Mouse (Mus musculus) heart, embryonic 15.5 days (tissue): ENCODE data around the gene Dlgap4. TPM values are rescaled to one million over a fixed set of nuclear protein-coding genes. Genes with fewer than 3 reads are reported as not detected.

Experiments
- ATAC-seq: fragments of 200-750 bp; cut with Nextera tagmentation; replicated peaks from 2 replicates; pipeline ENCODE4 v1.8.0; 2017; ENCODE audit warnings: low read depth, moderate TSS enrichment; ENCODE audit not compliant: insufficient number of reproducible peaks, insufficient read depth, low FRiP score
- H3K27ac ChIP-seq: fragments of 300-500 bp; sonication (generic); 2 replicates; pipeline ENCODE4 v1.5.1; 2015; ENCODE audit warnings: mild to moderate bottlenecking, inconsistent platforms
- H3K27me3 ChIP-seq: fragments of 300-500 bp; sonication (generic); 2 replicates; pipeline ENCODE4 v1.6.1; 2015; ENCODE audit warnings: inconsistent platforms
- H3K36me3 ChIP-seq: fragments of 300-500 bp; sonication (generic); 2 replicates; pipeline ENCODE4 v1.6.1; 2015; ENCODE audit warnings: mild to moderate bottlenecking, inconsistent platforms
- H3K4me1 ChIP-seq: fragments of 300-500 bp; sonication (generic); replicated peaks from 2 replicates; pipeline ENCODE4 v1.6.1; 2015; ENCODE audit warnings: inconsistent platforms
- H3K4me2 ChIP-seq: fragments of 300-500 bp; sonication (generic); 2 replicates; pipeline ENCODE4 v1.6.1; 2015; ENCODE audit warnings: inconsistent platforms, mild to moderate bottlenecking, moderate library complexity
- H3K4me3 ChIP-seq: fragments of 300-500 bp; sonication (generic); 2 replicates; pipeline ENCODE4 v1.5.1; 2015; ENCODE audit warnings: mild to moderate bottlenecking, inconsistent platforms
- H3K9ac ChIP-seq: fragments of 300-500 bp; sonication (generic); 2 replicates; pipeline ENCODE4 v1.6.1; 2015; ENCODE audit warnings: mild to moderate bottlenecking, inconsistent platforms
- H3K9me3 ChIP-seq: fragments of 300-500 bp; sonication (generic); replicated peaks from 2 replicates; pipeline ENCODE4 v1.6.1; 2016; ENCODE audit warnings: inconsistent platforms
- WGBS: fragments of 180-500 bp; shearing (Covaris S2); methylation state at CpG from one replicate; pipeline ENCODE4 v1.1.7; 2015; ENCODE audit warnings: mixed read lengths; 5-methylcytosine and 5-hydroxymethylcytosine counted together
- polyA plus RNA-seq: library from polyadenylated mRNA; unstranded; fragments of >200 nt; fragmentation: Nextera tagmentation; extraction: Ambion mirVana; gene quantifications from 2 replicates; pipeline ENCODE4 v1.2.1, GENCODE M21; 2015

Gene Dlgap4
- polyA plus RNA-seq, 1 experiment from 2014 or later = 45.4 TPM

DNA sequence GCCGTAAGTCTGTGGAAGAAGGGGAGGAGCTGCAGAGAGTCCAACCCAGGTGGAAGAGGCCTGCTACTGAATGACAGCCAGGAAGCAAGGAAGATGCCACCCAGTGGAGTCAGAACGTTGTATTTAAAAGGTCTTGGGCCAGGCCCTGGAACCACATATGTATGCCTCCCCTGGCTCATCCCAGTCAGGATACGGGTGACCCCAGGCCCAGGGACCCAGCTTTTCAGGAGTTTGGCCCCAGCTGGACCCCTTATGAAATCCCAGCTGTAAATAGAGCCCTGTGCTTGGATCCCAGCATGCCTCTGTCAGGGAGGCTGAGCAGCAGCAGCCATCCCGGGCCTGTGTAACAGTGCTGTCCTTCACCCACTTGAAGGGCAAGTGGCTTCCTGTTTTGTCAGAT is 151.2 kb downstream of the Dlgap4 start:
- Histone ChIP-seq H3K4me3 (no peak overlapping the region), H3K9ac (no peak overlapping the region; the same call in 1 of the 2 replicates), H3K4me1 (peaks cover 19% of the 10 kb centered on the region), H3K4me2 (no peak overlapping the region), H3K36me3 (peaks cover 34% of the 10 kb centered on the region), H3K9me3 (no peaks in the 10 kb centered on the region), H3K27me3 (no peaks in the 10 kb centered on the region), H3K27ac (peak overlapping the region; percentile 44)
- WGBS = 51% methylated on average over 4 of the region's 4 CpGs
- no peak for ATAC-seq

DNA sequence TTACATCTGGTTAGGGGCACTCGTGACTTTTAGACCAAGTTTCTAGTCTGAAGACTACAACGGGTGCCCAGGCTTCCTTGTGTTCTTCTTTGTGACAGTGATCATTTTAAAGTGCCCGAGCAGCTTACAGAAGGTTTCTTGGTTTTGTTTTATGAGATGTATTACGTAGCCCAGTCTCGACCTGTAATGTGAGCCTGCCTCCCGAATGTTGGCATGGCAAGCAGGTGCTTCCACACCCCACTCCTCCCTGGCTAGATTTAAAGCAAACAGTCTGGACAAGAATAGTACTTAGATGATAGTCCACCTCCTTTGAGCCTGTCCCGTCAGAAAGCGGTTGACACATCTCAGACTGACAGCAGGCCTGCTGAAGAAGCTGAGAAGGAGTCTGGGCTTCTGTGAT is 152.1 kb downstream of the Dlgap4 start:
- Histone ChIP-seq H3K27ac (peak overlapping the region; percentile 44; the same call in 1 of the 2 replicates), H3K4me3 (no peak overlapping the region), H3K4me1 (peaks cover 19% of the 10 kb centered on the region), H3K27me3 (no peaks in the 10 kb centered on the region), H3K9me3 (no peaks in the 10 kb centered on the region), H3K36me3 (peaks cover 31% of the 10 kb centered on the region), H3K9ac (no peak overlapping the region), H3K4me2 (no peak overlapping the region)
- WGBS = 70% methylated on average over 8 of the region's 8 CpGs
- ATAC-seq = no peak

- Histone ChIP-seq H3K4me2 (no peak overlapping the region), H3K27me3 (no peaks in the 10 kb centered on the region), H3K4me1 (peaks cover 19% of the 10 kb centered on the region), H3K9ac (no peak overlapping the region), H3K4me3 (no peak overlapping the region), H3K36me3 (peaks cover 25% of the 10 kb centered on the region), H3K27ac (no peak overlapping the region), H3K9me3 (no peaks in the 10 kb centered on the region)
- WGBS = 55% methylated on average over 10 of the region's 10 CpGs
- no peak for ATAC-seq
Observed at GRCm38 (mm10) chr2:156766227-156767019, 152.9 kb downstream of the Dlgap4 start.

DNA sequence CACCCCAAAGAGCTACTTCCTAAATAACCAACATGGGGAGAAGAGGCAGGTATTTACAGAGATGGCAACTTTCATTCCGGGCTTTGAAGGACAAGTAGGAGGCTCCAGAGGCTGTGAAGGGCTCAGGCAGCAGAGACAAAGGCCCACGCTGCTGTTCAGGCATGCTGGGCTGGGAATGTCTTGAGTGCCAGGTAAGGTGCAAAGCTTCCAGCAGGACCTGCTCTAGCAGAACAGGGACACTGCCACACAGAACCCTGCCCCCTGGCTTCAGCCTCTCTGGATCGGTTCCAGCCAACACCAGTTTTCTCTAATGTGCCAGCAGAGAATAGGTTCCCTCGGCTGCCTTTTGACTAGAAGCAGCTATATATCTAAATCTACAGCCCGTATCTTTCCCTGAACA is 153.6 kb downstream of the Dlgap4 start:
- no peak for ATAC-seq
- H3K27ac ChIP-seq = no peak overlapping the region
- WGBS = 64% methylated on average over 5 of the region's 5 CpGs
- H3K9ac ChIP-seq = no peak overlapping the region
- H3K27me3 ChIP-seq = no peaks in the 10 kb centered on the region
- H3K4me1 ChIP-seq = peaks cover 19% of the 10 kb centered on the region
- H3K36me3 ChIP-seq = peaks cover 18% of the 10 kb centered on the region
- no peaks in the 10 kb centered on the region for H3K9me3 ChIP-seq
- H3K4me3 ChIP-seq = no peak overlapping the region
- no peak overlapping the region for H3K4me2 ChIP-seq

DNA sequence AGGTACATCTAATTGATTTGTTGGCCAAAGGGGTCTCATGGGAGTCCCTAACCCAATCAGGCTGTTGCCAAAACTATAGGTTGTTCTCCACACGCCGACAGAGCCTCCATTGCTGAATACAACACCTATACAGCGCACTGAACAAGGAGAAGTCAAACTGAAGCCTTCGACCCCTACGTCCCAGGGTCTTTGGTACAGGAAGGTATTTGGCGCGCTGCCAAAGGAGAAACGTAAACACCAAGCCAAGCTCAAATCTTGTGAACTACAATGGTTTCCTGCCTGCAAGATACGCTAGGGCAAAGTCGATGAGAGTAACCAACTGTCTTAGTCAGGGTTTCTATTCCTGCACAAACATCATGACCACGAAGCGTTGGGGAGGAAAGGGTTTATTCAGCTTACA is 155.8 kb downstream of the Dlgap4 start:
- Histone ChIP-seq H3K36me3 (no peaks in the 10 kb centered on the region), H3K4me3 (no peak overlapping the region), H3K4me2 (no peak overlapping the region), H3K9me3 (no peaks in the 10 kb centered on the region), H3K27ac (no peak overlapping the region), H3K9ac (no peak overlapping the region), H3K4me1 (peaks cover 23% of the 10 kb centered on the region), H3K27me3 (no peaks in the 10 kb centered on the region)
- ATAC-seq = no peak
- WGBS = 64% methylated on average over 12 of the region's 12 CpGs

DNA sequence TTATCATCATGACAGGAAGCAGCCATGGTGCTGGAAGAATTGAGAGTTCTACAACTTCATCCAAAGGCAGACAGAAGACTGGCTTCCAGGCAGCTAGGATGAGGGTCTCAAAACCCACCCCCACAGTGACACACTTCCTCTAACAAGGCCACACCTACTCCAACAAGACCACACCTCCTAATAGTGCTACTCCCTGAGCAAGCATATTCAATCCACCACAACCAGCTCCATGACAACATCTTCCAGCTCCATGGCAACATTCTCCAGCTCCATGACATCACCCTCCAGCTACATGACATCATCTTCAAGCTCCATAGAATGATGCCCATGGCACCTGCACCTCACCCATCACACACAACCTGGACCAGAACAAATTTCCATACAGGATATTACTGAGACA is 160.0 kb downstream of the Dlgap4 start:
- ATAC-seq = no peak
- Histone ChIP-seq H3K4me2 (no peak overlapping the region), H3K27me3 (no peaks in the 10 kb centered on the region), H3K36me3 (no peaks in the 10 kb centered on the region), H3K27ac (no peak overlapping the region), H3K4me3 (no peak overlapping the region), H3K9ac (no peak overlapping the region), H3K9me3 (no peaks in the 10 kb centered on the region), H3K4me1 (peaks cover 38% of the 10 kb centered on the region)

GRCm38 (mm10) chr2:156774035-156774737 is 160.7 kb downstream of the Dlgap4 start:
- Histone ChIP-seq H3K27me3 (no peaks in the 10 kb centered on the region), H3K4me2 (peak overlapping the region; percentile 84), H3K4me3 (peak overlapping the region; percentile 63), H3K4me1 (peaks cover 45% of the 10 kb centered on the region), H3K27ac (peak overlapping the region; percentile 92), H3K36me3 (no peaks in the 10 kb centered on the region), H3K9me3 (no peaks in the 10 kb centered on the region), H3K9ac (peak overlapping the region; percentile 83; the same call in 1 of the 2 replicates)
- no peak for ATAC-seq
- WGBS = 60% methylated on average over 13 of the region's 13 CpGs

- WGBS = 6% methylated on average over 28 of the region's 28 CpGs
- ATAC-seq = peak; percentile 89
- Histone ChIP-seq H3K9ac (peak within 1 kb of the TSS; percentile 83), H3K4me2 (peak within 1 kb of the TSS; percentile 84), H3K27me3 (no peaks in the 10 kb centered on the region), H3K36me3 (no peaks in the 10 kb centered on the region), H3K27ac (peak within 1 kb of the TSS; percentile 92), H3K9me3 (no peaks in the 10 kb centered on the region), H3K4me3 (peak within 1 kb of the TSS; percentile 63), H3K4me1 (peaks cover 49% of the 10 kb centered on the region)
Observed at GRCm38 (mm10) chr2:156774738-156775454, 161.4 kb downstream of the Dlgap4 start, which contains the start of gene Myl9. Gene Myl9, plus strand, starts transcription at chr2:156775420.

DNA sequence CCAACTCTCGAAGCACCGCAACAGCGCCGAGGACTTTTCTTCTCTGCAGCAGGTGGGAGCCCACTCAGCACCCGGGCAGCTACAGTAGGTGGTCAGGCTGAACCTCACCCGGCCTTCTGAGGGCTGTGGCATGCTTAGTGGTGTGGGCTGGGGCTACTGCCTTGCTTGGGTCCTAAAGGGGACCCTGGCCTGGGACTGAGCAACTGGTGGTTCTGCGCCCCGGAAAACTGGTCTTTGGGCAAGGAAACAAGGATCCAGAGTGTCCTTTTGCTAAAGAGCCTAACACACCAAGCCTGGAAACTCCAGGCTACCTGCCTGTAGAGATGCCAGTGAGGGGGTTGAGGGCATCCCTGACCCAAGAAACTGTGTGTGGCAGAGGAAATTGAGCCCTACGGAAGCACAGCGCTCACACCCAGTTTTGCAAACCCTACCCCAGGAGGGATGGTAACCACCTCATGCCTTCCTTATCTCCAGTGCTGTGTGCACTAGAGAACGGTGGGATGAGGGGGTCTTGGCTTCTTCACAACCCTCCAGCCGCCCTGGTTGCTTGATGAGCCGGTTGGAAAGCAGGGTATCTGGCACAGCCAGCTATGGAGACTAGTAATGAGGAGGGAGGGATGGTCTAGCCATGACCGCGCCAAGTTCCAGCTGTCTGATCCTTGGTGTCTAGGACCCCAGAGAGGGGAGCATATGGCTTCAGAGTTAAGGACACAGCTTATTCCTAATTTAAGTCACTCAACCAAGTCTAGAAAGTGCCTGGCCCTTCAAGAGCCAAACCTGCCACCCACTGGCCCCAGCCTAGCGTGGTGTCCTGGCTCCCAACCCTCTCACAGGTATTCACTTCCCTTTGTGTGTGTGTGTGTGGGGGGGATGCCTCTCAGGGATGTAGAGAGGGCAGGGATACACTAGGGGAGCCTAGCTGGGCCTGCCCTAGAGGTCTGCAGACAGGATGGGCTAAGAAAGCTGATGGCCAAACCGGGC is 162.2 kb downstream of the Dlgap4 start:
- Histone ChIP-seq H3K9me3 (no peaks in the 10 kb centered on the region), H3K36me3 (no peaks in the 10 kb centered on the region), H3K4me1 (peaks cover 57% of the 10 kb centered on the region), H3K9ac (peak overlapping the region; percentile 83), H3K4me3 (peak overlapping the region; percentile 63), H3K27me3 (no peaks in the 10 kb centered on the region), H3K4me2 (peak overlapping the region; percentile 84), H3K27ac (peak overlapping the region; percentile 92)
- WGBS = 22% methylated on average over 17 of the region's 17 CpGs
- ATAC-seq = no peak

DNA sequence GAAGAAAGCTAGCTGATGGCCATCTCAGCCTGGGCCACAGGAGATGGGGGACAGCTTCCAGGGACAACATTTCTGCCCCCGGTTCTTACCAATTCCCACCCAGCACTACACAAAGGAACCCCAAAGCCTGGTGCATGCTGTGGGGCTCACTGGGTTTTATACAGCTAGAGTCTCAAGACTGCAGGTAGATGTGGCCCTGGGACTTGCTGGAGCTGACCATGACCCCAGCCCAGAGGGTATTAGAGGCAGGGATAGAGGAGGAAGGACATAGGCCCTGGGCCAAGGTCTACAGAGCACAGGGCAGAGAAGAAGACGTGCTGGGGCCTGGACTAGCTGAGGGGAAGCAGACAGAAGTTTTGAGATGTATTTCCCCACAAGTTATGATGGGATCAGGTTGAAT is 163.4 kb downstream of the Dlgap4 start:
- Histone ChIP-seq H3K4me2 (peak overlapping the region; percentile 84), H3K4me3 (peak overlapping the region; percentile 44), H3K27me3 (no peaks in the 10 kb centered on the region), H3K4me1 (peaks cover 65% of the 10 kb centered on the region), H3K27ac (peak overlapping the region; percentile 19), H3K9ac (peak overlapping the region; percentile 53), H3K9me3 (no peaks in the 10 kb centered on the region), H3K36me3 (peaks cover 9% of the 10 kb centered on the region)
- no peak for ATAC-seq
- WGBS = 59% methylated on average over 2 of the region's 2 CpGs
